Mouse (Mus musculus) retina, postnatal 1 day (tissue): ENCODE measurements at regions not wholly inside any gene's neighbourhood (a gene's known extent, or its start where the extent isn't known, plus 50 kb on each side); places are given as distances from the start of the nearest gene placed in this dataset.
"Not testable (repeated sequence)": the region's sequence is repeated elsewhere in the genome, so short reads cannot be mapped to it uniquely, and the experiment has no call there.

Experiments
- DNase-seq: peaks from one replicate; pipeline ENCODE4 v3.0.0-alpha.2; 2012

DNA sequence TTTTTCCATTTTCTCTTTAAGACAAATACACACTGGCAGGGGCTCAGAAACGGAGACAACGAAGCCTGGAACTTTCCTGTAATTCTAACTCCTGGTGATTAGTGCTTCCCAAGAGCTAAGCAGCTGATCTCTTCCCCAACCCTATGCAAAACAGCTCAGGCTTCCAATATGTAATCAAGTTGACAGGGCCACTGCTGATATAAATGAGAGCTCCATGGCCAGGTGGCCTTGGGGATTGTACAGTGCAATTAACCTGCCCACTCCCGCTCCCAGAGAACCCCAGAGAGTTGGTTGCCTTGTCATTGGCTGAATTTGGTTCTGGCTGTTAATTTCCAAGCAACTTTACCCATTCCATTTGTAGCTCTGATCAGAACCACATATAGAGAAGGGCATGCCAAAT is 67.8 kb downstream of the 4933415F23Rik start:
- peak; percentile 29 for DNase-seq

GRCm38 (mm10) chr1:23023536-23023935 is 78.5 kb downstream of the 4933415F23Rik start:
- no peak for DNase-seq

DNA sequence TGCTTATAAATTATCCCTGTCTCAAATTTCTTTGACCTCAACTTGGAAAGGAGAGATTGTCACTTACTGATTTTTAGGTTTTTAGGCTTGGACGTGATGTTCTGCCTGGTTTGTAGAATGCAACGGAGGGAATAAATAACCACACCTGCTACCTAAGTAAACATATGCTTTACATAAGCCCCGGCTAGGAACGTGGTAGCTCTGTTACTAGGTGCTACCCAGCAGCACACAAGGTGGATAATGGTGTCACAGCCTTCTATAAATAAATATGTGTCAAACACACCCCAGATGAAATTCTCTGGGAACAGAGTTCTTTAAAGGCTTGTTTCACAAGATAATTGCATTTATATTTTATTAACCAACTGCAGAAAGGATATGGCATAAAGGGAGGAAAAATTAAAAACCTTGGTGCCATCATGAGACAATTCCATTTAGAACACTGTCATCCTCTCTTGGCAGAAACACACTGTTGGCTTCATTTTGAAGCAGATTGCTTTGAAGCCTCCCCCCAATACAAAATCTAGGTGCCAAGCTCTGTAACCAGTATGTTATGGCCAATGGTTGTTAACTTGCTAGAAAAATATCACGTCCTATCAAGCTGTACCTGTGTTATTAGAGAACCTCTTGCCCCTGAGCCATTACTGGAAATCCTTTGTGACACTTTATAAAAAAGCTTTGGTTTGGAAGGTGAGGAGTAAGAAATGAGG is 94.1 kb downstream of the 4933415F23Rik start:
- no peak for DNase-seq

DNA sequence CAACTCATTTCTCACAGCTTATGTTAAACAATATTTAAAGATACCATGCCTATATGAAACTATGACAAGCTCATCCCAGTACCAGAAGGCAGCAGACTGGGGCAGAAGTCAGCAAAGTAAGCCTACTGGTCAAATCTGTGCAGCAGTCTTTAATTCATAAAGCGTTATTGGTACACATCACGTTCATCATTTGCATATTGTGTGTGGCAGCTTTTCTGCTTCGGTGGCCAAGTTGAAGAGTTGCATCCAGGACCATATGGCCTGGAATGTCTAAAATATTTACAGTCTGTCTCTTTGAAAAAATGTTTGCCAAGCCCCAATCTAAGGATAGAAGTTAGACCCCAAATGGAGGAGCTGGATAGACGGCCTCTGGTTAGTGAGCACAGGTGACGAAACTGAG is 97.2 kb downstream of the 4933415F23Rik start:
- DNase-seq = no peak

DNA sequence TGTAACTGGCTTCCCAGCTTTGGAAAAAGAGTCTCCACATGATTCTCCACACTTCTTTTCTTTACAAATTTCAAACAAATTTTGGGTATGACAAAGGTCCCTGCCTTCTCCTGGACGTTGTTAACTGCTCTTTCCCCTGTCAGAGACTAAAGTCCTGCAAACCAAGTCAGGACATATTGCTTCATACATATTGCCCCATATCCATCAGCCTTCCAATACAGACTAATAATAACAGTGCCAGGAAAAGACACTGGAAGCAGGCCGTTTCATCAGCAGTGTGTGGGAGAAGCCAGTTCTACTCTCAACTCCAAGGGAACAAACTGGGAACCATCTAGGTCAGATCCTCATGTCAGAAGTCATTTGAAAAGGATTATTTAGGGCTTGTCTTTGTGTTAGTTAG is 105.4 kb downstream of the 4933415F23Rik start:
- no peak for DNase-seq

DNA sequence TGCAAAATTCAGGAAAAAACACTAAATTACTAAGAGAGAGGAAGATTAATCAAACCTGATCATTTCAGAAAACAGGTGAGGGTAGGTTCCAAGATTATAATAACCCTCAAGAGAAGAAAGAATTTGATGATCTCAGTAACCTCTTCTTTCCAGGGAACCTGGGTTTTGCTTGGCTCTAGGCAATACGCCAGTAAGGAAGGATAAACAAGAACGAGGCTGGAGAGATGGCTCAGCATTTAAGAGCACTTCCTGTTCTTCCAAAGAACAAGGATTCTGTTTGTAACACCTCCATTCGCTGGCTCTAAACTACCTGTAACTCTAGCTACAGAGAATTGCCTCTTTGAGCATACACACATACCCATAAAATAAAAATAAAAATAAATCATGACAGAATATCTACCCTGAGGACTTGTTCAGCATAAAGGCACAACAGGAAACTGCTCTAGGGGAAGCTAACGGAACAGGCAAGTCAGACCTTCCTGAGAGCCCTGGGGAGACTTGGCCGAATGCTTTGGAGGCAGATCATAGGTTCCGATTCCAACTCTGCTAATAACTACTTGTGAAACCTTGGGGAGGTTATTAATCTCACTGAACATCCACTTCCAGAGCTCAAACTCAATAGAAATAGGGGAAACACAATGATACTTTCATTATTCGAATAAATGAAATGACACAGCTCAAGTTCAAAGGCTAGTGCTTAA is 112.4 kb downstream of the 4933415F23Rik start:
- DNase-seq = no peak

DNA sequence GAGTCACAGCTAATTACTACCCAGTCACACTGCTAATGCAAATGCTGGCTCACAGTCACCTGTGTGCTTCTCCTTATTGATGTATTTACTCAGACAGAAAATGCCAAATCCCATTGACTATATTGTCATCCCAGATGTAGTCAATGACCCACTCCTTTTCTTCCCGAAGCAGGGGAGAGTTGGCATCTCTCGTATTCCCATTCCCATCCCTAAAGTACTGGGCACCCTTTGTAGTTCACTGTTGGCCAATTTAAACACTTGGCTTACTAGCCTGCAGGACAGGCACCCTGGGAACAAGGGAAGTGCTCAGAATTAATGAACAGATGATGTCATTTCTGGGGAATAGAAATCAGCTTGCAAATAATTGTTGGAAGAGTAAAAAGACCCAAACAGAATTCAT is 114.5 kb downstream of the 4933415F23Rik start:
- DNase-seq = no peak

DNA sequence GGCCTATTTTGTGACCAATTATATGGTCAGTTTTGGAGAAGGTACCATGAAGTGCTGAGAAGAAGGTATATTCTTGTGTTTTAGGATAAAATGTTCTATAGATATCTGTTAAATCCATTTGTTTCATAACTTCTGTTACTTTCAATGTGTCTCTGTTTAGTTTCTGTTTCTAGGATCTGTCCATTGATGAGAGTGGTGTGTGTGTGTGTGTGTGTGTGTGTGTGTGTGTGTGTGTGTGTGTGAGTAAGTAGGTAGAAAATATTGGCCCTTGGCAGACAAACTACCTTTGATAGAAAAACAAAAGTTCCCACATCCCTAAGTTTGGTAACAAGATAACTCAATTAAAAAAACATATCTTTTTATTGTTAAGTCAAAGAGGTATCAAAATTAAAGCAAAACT is 117.8 kb downstream of the 4933415F23Rik start:
- DNase-seq = not testable (repeated sequence)

- no peak for DNase-seq
Observed at GRCm38 (mm10) chr1:22974917-22975316, 127.1 kb downstream of the 4933415F23Rik start.

DNA sequence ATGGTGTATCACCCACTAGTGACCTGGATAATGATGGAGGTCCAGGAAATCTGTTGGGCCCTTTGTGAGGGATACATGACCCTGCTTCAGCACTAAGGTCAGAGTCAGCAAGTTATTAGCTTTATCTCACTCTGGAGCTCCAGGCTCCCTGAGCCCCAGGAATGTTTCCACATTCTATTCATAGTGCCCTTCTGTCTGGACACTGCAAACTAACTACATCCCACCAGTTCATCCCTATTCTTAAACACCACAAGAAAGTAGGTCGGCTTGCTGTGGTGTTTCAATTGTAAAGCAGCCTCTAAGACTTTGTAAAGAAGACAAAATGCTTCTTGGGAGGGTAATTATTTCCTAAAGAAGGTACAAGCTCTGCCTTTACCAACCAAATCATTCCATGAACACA is 138.2 kb upstream of the Rims1 start:
- DNase-seq = no peak

DNA sequence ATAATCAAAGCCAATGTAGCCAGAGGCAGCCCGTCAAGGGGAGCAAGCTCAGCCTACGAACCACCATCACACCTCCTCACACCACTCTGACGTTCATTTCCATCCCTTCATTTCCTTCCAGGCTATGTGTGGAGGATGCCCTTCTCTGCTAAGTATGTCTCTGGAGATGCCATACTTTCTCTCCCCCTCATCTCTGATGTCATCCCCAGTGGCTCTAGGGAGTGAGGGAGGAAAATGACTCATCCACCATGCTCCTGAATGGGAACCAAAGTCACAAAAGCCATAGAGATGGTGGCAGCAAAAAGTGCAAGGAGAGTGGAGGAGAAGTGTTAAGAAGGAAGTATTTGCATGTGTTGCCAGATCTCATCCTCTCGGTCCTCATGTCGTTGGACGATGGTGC is 134.0 kb upstream of the Rims1 start:
- DNase-seq = no peak

DNA sequence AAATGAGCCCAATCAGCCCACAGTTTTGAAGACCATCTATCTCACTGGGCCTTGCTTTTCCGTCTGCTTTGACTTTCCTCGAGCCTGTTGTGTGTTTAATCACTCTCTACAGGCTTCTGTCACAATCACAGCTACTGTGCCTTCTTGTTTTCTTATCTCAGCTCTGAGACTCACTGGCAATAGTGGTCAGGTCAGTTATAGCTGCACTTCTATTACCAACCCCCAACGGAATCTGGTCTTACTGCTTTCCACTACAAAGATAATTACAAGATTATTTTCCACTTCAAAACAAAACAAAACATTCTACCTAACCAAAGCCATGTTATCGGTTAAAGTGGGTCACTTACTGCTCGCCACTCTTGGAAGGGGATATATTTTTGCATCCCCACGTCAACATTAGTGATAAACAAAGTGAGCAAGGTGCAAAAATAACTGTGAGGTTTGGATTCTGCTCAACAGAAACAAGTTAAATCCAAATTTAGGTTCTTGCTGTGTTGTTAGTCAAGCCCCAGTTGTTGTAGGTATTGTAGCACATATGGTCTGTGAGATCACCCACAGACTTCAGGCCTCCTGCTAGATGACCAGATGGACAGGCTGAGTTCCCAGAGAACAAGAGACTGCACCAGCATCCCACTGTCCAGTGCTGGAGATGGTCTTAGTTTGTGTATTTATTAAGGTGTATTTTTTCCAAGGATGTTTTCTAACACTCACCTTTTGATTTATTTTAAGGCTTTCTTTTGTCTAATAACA is 125.5 kb upstream of the Rims1 start:
- no peak for DNase-seq

- DNase-seq = no peak
Observed at GRCm38 (mm10) chr1:22902992-22903391, 97.2 kb upstream of the Rims1 start.

- no peak for DNase-seq
Observed at GRCm38 (mm10) chr1:22901018-22901625, 95.3 kb upstream of the Rims1 start.

DNA sequence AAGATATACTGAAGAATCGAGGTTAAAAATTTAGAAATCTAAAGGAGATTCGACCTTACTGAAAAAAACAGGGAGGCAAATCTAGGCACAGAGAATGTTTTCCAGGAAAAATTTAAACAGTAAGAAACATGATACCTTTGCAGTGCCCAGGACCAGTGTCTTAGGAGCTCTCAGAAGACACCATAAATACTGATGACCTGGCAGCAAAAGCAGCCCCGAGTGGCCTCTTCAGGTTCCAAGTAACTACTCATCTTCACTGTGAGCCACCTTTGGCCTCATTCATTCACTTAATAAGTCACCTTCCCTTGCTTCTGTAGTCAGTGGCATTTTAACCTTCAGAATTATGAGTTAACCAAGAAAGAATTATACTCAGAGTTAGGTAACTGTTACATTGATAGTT is 89.3 kb upstream of the Rims1 start:
- DNase-seq = no peak

DNA sequence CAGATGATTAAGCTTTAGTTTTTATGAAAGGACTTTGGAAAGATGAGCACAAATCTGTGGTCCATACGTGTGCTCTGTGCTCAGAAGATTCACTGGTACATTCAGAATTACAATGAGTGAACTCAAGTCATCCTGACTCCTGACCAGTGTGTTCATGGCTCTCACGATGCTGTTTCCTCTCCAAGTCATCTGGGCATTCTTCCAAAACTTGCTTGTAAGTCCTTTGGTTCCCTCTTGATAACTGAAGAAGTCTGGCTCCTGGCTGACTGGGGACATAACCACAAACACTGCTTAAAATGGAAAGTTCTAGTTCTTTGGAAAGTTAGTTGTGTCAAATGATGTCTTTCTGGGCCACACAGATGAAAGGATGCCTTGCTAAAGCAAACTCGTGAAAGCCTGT is 57.2 kb upstream of the Rims1 start:
- DNase-seq = no peak
